Mouse (Mus musculus): Measurements from ENCODE around the gene Tra2a.

Tra2a gene

DNA sequence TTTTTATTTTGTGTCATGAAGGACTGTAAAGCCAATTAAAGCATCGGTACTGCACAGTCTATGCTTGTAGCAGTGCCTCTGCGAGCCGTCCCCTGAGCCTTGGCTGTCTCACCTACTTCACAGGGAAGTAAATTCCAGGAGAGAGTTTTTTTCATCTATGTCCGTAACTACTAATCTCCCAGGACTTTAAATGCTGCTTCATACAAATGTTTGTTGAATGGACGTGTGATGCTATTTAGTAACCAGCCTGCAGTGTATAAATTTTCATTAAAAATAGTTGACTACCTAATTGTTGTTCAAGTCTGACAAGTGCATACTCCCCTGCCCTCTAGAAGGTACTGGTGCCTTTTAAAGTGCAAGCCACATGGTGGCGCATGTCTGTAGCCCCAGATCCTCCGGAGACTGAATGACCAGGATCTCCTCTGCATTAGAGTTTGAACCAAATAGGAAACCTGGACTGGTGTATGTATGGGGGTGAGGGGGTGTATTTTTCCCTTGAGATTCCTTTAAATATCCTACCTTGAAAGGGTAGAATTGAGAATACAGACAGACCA is 35.6 kb downstream of the Tra2a start:
- DNase-seq = no peak

GRCm38 (mm10) chr6:49227184-49227735 is 36.6 kb downstream of the Tra2a start:
- no peak for DNase-seq

GRCm38 (mm10) chr6:49225728-49226123 is 38.1 kb downstream of the Tra2a start:
- DNase-seq = no peak

DNA sequence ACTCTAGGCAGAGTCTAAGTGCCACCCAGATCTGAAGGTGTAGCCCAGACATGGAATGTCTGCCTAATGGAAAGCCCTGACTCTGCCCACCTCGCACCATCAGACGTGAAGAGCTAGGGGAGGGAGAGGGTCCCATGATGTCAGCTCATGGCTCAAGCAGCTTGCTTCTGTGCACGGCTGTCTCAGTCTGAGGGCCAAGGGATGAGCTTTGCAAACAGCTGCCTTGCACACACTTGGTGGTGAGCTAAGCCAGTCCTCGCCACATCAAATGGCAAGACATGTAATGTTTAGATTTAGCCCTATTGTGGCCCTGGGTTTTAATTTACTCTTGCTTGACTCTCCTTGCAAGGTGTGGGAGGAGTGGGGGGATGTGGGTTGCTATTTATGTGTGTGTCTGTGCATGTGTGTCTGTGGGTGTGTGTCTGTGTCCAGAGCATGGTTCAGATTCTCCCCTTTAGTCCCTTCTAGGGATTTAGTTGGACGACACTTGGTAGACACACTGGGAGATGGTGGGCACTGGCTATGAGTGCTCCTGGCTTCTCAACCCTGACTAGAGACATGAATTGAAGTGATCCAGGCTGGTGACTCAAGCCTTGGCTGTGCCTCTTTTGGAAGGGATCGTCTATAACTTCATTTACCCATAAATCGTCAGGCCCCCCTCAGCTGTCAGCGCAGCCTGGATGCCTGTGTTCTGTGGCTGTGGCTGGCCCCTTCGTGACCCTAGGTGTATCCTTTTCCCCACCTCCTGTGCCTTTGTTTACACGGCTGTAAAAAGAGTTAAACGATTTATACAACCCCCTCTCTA is 38.7 kb downstream of the Tra2a start:
- DNase-seq = no peak

- no peak for DNase-seq
These were observed 41.9 kb downstream of the Tra2a start for GRCm38 (mm10) chr6:49221906-49222305.

DNA sequence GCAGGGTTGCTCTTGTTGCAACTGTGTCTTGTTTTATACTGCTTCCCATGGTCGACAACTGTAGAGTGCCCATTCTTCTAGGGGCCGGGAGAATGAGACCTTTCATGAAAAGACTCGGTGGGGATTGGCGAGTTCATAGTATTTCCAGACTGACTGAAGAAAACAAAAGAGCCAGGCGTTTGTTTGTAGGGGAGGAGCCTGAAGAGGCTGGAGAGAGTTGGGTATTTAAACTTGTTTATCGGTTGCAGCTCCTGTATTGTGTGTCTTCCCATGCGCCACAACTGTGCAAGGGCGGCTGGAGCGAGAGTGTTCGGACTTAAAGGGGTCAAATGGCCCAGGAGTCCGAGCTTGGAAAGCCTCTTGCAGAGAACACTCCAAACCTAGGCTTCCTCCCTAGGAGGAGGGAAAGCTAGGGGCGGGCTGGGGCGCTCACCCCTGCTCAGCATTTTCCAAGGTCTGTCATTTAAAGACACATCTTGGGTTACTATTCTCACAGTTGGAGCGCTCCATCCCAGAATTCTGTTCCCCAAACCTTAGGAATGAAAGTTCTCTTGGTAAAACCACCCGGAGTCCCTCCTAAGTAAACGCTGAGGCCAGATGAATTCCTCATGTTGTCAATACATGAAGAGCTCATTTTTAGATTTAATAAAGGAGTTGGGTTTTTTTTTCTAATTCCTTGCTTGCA is 43.8 kb downstream of the Tra2a start:
- DNase-seq = no peak

- no peak for DNase-seq
These were observed 44.8 kb downstream of the Tra2a start for GRCm38 (mm10) chr6:49219001-49219560.

DNA sequence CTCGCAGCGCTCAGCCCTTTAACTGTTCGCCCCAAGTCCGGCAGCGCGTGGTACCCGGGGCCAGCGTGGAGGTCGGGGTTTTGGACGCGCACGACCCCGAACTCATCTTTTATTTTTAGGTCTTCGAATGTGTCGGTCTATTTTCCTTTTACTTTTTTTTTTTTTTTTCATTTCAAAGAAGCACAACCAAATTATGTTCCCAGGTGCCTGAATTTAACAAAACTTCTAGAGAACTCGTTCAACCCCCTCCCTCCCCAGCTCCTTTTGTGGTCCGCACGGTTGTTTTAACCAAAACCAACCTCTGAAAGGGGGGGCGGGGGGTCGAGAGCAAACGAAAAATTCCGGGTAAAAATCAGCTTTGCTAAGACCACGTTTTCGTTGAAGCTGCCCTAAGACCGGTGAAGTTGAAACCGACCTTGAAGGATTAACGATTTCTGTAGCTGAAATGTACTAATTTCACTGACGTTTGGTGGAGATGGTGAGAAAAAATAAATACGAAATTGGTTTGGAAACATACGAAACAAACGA is 45.5 kb downstream of the Tra2a start:
- no peak for DNase-seq

GRCm38 (mm10) chr6:49217581-49218274 is 46.1 kb downstream of the Tra2a start:
- no peak for DNase-seq

- DNase-seq = no peak
These were observed 46.9 kb downstream of the Tra2a start for GRCm38 (mm10) chr6:49216811-49217542.

DNA sequence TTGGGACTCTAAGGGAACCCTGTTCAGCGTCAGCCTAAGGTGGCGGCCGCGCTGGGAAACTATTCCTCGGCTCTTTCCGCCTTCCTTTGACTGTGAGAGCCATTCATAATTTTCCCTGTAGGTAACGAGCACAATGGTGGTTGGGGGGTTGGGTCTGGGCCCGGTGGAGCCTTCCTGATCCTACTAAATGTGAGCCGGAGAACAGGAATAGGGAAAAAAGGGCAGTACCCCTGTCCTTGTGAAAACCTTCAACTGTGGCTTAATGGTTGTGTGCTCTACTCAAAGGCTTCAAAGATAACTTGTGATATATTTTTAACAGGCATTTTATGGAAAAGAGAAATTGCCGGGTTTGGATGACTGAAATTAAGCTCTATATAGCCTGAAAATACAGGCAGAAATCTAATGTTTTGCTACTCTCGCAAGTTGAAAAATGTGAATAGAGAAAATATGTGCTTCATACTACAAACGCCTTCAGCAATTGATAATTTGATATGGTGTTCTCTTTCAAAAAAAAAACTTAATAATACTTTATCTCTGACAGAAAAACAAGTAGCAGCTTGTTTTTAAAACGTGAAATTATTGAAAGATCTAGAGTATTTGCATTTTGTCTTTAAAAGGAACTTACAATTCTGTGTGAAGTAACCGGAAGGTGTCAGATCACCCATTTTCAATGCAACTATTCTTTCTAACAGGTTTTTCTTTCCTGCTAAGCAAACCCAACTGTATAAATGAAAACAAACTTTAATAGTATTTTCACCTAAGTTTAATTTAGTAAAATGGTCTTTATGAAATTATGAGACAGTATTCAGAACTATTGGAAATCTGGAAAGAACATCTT is 47.9 kb downstream of the Tra2a start:
- DNase-seq = no peak

DNA sequence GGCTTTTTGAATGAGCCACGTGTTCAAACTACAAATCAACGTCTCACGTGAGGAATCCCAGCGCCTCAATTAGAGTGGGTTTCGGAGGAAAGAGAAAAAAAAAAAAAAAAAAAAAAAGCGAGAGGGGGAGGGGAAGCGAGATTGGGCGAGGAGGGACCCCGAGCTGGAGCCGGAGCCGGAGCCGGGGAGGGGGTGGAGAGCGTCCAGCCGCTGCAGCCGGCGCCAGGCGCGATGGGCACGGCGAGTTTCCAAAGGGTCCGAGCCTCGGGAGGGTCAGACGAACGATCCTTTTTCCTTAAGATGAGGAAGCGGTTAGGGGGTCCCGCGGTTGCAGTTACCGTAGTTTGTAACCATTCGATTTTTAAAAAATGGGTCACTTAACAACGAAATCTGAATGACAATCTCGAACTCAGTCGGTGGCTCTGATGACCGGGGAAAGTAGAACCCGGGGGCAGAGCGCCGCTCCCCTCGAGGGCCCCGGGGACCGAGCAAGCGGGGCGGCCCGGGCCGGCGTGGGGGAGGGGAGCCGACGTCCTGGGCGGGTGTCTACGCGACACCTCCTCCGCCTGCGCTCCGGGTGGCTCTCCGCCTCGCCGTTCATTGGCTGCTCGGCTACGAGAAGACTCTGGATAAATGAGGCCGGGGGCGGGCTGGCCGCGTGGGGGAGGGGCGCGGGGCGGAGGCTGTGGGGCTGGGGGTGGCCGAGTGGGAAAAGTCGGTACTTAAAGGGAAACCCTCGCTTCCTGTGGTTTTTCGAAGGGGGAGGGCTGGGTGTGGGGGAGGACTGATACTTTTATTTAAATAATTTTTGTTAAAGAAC is 48.7 kb downstream of the Tra2a start, which contains the start of gene Igf2bp3:
TSS of gene Igf2bp3 (minus strand) at position 30 of the 820 bp plus-strand sequence.
- no peak for DNase-seq

- DNase-seq = no peak
These were observed 49.5 kb downstream of the Tra2a start for GRCm38 (mm10) chr6:49214086-49214927.

DNA sequence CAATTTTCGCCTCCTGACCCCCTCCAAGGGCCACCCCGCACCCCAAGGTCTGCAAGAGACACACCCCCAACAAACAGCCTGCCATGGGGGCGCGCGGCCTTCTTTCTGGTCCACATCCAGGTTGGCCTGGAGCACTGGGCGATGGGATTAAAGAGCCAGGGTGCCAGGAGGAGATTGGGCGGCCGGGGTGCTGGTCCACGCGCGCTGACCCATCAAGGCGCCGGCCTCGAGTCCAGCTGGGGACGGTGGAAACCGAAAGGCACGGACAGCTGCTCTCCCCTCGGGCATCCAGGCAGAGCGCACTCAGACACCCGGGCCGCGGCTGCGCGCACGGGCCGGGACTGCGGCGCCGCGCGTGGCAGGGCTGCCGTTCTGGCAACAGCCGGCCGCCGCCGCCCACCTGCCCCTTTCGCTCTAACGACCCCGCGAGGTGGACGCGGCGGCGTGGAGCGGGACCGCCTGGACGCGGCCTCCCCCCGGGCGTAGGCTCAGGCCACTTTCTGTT is 50.2 kb downstream of the Tra2a start:
- DNase-seq = no peak

DNA sequence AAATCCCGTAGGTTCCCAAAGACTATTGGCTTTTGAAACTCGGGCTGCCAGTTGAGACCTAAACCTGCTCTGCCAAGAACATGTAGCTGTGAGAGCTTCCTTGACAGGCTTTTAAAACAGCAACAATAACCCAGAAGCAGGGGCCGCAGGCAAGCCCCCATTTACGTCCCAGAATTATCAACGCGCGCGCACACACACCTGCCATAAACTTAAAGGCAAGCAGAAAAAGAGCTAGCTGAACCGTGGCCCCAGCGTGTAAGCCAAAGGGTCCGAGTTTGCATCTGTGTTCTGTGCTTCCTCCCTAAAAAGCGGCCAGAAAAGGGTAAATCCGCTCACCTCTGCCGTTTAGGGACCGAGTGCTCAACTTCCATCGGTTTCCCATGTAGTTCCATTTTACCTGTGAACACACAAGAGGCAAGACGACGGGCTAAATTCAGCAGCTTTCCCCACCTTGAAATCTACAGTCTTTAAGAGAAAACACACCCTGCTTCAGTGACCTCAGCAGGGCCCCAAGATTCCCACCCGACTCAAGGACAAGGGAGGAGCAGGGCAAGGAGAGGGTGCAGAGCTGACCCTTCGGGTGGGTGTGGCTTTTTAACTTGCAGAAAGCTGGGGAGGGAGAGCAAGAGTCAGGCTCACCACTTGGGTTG is 50.8 kb downstream of the Tra2a start:
- no peak for DNase-seq

GRCm38 (mm10) chr6:49212141-49212540 is 51.7 kb downstream of the Tra2a start:
- no peak for DNase-seq

- no peak for DNase-seq
These were observed 52.2 kb downstream of the Tra2a start for GRCm38 (mm10) chr6:49211596-49211995.
